Mouse (Mus musculus) cerebellum, adult 2 months (tissue): ENCODE data around the gene Npas3. TPM values are rescaled to one million over a fixed set of nuclear protein-coding genes. Genes with fewer than 3 reads are reported as not detected.

Experiments
- DNase-seq, 2 experiments: peaks; one replicate each; pipeline ENCODE4 v3.0.0; 2021
- H3K27ac ChIP-seq: fragments of 200-500 bp; 2 replicates; pipeline ENCODE4 v1.5.1; 2012; ENCODE audit warnings: low read length, control low read depth, inconsistent platforms; ENCODE audit not compliant: insufficient read depth
- H3K27me3 ChIP-seq: fragments of 200-500 bp; 2 replicates; pipeline ENCODE4 v1.6.1; 2012; ENCODE audit warnings: inconsistent platforms, mild to moderate bottlenecking, low read length, moderate library complexity; ENCODE audit not compliant: control insufficient read depth, insufficient read depth
- H3K4me1 ChIP-seq: fragments of 200-500 bp; 2 replicates; pipeline ENCODE4 v1.6.1; 2011; ENCODE audit warnings: low read length; ENCODE audit not compliant: control insufficient read depth, insufficient read depth
- H3K4me3 ChIP-seq: fragments of 200-500 bp; replicated peaks from 2 replicates; pipeline ENCODE3; 2011; ENCODE audit warnings: mild to moderate bottlenecking, low read depth, low read length, control low read depth; ENCODE audit not compliant: insufficient read depth
- CTCF ChIP-seq: fragments of 200-500 bp; IDR thresholded peaks from 2 replicates; pipeline ENCODE4 v1.5.1; 2011; ENCODE audit warnings: low read depth, mild to moderate bottlenecking, control low read depth, low read length, moderate library complexity, borderline replicate concordance; ENCODE audit not compliant: insufficient read depth
- POLR2A ChIP-seq: fragments of 200-500 bp; IDR thresholded peaks from 2 replicates; pipeline ENCODE4 v1.6.1; 2011; ENCODE audit warnings: low read length, control low read depth, borderline replicate concordance; ENCODE audit not compliant: insufficient read depth
- WGBS: fragments of 180-500 bp; shearing (Covaris S2); methylation state at CpG from one replicate; pipeline ENCODE4 v1.1.7; 2018; 5-methylcytosine and 5-hydroxymethylcytosine counted together
- polyA plus RNA-seq: library from polyadenylated mRNA; depleted of rRNA; stranded (reverse); fragments of >200 nt; gene quantifications from 2 replicates; pipeline ENCODE4 v1.2.3, GENCODE M21; 2012

Gene Npas3
- polyA plus RNA-seq, 1 experiment = 13.3 TPM

DNA sequence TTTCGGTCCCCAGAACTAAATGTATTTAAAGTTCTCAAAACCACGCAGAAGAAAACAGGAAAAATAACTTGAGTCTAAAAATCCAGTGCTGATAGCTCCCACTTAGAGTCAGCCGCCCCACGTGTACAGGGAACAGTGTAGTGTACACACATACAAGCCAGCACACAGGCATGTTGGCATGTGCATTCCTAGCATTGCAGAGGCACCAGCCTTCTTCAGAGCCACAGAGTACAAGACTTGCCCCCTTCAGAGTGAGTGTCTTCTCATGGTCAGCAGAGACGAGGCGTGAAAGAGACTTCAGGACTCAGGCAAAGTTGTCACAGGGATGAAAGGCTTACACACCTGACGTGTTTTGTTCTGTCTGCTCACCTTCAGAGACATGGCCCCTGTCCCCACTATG lies 565.8 kb downstream of the Npas3 start:
- H3K27ac ChIP-seq = no peak overlapping the region
- H3K4me3 ChIP-seq = no peak overlapping the region
- TF ChIP-seq CTCF = no peak
- no peak for TF ChIP-seq POLR2A
- H3K27me3 ChIP-seq = peaks cover 1% of the 10 kb centered on the region; the same call in 1 of the 2 replicates
- no peak for DNase-seq
- WGBS = 90% methylated on average over 7 of the region's 7 CpGs
- H3K4me1 ChIP-seq = no peaks in the 10 kb centered on the region

DNA sequence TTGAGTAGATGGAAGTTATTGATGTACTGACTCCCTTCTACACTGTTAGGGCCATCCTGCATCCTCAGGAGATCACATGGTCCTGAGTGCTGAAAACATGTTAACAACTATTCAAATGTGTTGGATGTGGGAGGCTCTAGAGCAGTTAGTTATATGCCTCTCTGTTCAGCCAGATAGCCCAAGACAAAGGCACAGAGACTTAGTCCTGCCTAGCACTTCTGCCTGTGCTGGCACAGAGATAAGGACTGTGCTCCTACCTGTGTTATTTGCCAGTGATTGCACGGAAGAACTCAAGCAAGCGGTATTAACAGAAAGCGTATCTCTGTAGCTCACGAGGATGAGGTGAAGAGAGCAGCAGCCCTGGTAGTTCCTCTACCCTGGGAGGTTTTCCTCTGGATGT lies 571.5 kb downstream of the Npas3 start:
- 92% methylated on average over 4 of the region's 4 CpGs for WGBS
- H3K27me3 ChIP-seq = peaks cover 1% of the 10 kb centered on the region; the same call in 1 of the 2 replicates

DNA sequence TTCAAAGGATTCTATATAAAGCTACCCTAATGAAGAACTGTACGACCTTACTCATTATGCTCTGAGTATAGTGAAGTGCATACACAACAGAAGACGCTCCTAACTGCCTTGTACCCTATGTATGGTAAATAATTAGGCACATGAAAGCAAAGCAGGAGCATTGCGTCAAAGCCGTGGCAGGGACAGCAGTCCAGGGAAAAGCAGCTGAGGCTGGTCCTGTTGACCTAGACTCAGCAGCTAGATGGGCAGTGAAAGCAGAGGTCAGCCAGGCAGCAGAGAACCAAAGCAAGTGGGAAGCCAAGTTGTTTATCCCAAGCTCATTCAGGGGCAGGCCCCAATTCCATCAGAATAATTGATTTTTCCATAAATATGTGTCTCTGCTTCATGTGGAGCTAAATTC lies 574.4 kb downstream of the Npas3 start:
- no peaks in the 10 kb centered on the region for H3K27me3 ChIP-seq
- TF ChIP-seq CTCF = no peak
- TF ChIP-seq POLR2A = no peak
- no peak overlapping the region for H3K4me3 ChIP-seq
- no peak for DNase-seq
- H3K27ac ChIP-seq = no peak overlapping the region
- H3K4me1 ChIP-seq = no peaks in the 10 kb centered on the region
- 94% methylated on average over 4 of the region's 4 CpGs for WGBS

More for the DNA sequence above, 571.5 kb downstream of the Npas3 start:
- no peak for DNase-seq
- Histone ChIP-seq H3K27ac (no peak overlapping the region), H3K4me3 (no peak overlapping the region), H3K4me1 (no peaks in the 10 kb centered on the region)
- TF ChIP-seq POLR2A (no peak), CTCF (no peak)

DNA sequence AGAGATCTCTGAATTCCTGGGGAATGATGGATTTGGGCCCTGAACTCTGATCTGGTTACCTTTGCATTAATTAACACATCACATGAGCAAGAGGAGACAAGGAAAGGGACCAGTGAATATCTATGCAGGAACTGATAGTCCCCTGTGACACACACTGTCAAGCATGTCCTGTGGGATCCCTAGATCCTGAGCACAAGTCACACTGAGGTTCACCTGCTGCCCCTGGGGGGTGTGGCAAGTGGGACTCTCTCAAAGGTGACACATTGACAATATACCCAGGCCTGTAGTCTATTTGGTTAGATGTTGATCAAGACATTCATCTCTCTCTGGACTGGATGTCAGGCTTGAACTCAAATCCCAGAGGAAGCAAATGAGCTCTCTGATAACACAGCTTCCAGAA lies 576.8 kb downstream of the Npas3 start:
- no peak for TF ChIP-seq CTCF
- TF ChIP-seq POLR2A = no peak
- H3K27ac ChIP-seq = no peak overlapping the region
- DNase-seq = no peak

DNA sequence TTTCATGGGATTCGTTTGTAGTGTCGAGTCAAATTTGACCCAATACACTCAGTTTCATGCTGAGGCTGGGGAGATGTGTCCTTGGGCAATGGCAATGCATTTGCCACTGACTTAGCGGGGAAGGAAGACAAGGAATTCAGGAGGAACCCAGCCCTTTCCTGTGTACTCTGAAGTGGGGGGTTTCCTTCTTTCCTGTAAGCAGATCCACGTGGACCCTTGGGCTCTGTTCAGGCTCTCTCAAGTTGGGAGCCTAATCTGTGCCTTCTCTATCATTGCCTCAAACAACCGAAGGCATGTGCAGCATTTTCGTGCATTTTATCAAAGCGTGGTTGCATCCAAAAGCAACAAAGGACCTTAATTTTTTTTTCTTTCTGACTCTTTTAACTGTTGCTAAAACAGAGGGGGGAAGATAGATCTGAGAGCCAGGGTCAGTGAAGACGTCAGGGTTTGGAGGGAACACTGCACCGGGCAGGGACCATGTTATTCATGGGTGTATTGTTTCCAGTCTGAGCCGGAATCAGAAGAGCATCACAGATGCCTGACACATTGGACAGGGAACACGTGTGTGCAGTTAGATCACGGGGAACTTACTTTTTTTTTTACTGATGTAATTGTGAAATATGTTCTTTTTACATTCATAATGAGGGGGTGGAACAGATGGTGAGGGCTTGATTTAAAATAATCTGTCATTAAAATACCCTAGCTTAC lies 577.6 kb downstream of the Npas3 start:
- WGBS = 48% methylated on average over 12 of the region's 12 CpGs
- DNase-seq = no peak
- H3K27me3 ChIP-seq = no peaks in the 10 kb centered on the region

More for the DNA sequence above, 576.8 kb downstream of the Npas3 start:
- Histone ChIP-seq H3K4me1 (no peaks in the 10 kb centered on the region), H3K4me3 (no peak overlapping the region), H3K27me3 (no peaks in the 10 kb centered on the region)

DNA sequence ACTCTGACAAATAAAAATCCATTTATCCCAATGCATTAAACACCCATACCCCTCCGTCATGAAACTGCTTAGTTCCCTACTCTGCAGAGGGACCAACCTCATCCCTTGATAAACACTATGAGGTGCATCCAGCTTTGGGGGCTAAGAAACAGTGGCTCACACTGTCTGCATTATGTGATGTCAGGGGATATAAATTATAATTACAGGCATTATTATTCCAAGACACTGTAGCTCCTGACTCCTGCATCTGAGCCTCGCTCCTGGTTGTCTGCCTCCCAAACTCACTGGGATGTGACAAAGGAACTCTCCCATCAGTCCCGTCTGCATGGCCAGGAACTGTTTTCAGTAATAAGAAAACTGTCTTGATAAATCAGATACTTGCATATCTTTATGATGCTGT lies 578.3 kb downstream of the Npas3 start:
- H3K4me3 ChIP-seq = no peak overlapping the region
- H3K27ac ChIP-seq = no peak overlapping the region
- H3K4me1 ChIP-seq = no peaks in the 10 kb centered on the region
- TF ChIP-seq POLR2A = no peak
- TF ChIP-seq CTCF = no peak
- no peaks in the 10 kb centered on the region for H3K27me3 ChIP-seq
- no peak for DNase-seq
- 89% methylated on average over 3 of the region's 3 CpGs for WGBS

More for the DNA sequence above, 577.6 kb downstream of the Npas3 start:
- Histone ChIP-seq H3K4me3 (no peak overlapping the region), H3K4me1 (no peaks in the 10 kb centered on the region), H3K27ac (no peak overlapping the region)
- TF ChIP-seq CTCF = no peak
- no peak for TF ChIP-seq POLR2A

DNA sequence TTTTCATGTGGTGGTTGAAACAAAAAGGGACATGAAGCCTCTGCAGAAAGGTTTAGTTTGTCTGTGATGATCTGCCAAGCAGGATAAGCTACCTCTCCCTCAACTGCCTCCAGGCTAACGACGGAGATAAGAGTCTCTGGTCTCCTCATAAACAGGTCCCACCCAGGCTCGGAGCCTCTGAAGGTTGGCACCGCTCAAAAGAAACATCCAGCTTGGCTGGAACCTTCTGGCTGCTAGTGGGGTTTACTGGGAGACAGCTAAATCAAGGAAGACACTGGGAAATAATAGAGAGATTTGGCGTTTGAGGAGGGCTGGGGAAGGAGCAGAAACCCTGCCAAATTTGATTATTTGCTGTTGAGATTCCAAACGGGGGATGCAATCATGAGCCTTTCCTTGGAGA lies 584.1 kb downstream of the Npas3 start:
- no peak overlapping the region for H3K4me3 ChIP-seq
- no peaks in the 10 kb centered on the region for H3K27me3 ChIP-seq
- WGBS = 13% methylated on average over 6 of the region's 6 CpGs
- H3K4me1 ChIP-seq = peaks cover 6% of the 10 kb centered on the region
- TF ChIP-seq CTCF = no peak
- TF ChIP-seq POLR2A = no peak
- H3K27ac ChIP-seq = no peak overlapping the region
- DNase-seq = peak in 1 of 2 experiments; percentile 7

DNA sequence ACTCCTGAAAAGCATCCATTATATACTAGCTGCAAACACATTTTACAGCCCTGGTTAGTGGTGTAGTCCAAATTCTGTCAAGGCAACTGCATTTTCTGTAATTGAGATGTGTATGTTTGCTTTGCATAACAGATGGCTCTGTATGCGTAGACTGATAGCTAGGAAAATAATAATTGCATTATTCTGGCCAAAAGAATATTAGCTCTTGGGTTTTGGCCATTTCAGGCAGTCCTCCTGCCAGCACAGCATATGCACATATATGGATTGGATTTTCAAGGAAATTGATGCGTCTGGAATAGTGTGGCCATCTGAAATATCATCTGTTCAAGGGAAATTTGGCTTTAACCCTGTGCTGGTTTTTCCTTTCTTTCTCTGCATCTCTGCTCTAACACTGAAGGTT lies 584.9 kb downstream of the Npas3 start:
- peaks cover 6% of the 10 kb centered on the region for H3K4me1 ChIP-seq
- H3K4me3 ChIP-seq = no peak overlapping the region
- peak in 1 of 2 experiments; percentile 57 for DNase-seq
- 14% methylated on average over 2 of the region's 2 CpGs for WGBS
- H3K27me3 ChIP-seq = no peaks in the 10 kb centered on the region; the same call in 1 of the 2 replicates
- H3K27ac ChIP-seq = no peak overlapping the region
- TF ChIP-seq CTCF (no peak), POLR2A (no peak)
